ENCODE assay signal across 10 mouse cellular contexts in genomic region chr19:14871178-14871867, GRCm38 (mm10).
DNase-seq lines count a peak whose midpoint lies in the region; ATAC-seq and TF ChIP-seq lines count a peak whose summit lies in the region.
"Had no signal": no experiment of that assay in that cellular context is flagged by ENCODE, and none has a peak within 500 bp of the region (broad histone marks: within the 10 kb centered on the region; RNA-seq: fewer than 3 reads in every experiment).

No protein-coding gene starts in this region.

- 0 out of 2 replicates have a peak, but pooled peaks cover 4% of the 10 kb centered on the region for H3K4me1 ChIP-seq in kidney, embryonic 14.5 days (ENCODE audit: control insufficient read depth, insufficient read depth, low read length)
- H3K4me1 ChIP-seq in forebrain, embryonic 16.5 days (replicated peaks; ENCODE audit: control insufficient read depth, insufficient read depth, low read length): peaks cover 5% of the 10 kb centered on the region; the same call in 1 of the 2 replicates
- peaks cover 14% of the 10 kb centered on the region; the same call in 1 of the 2 replicates for H3K4me1 ChIP-seq in midbrain, embryonic 14.5 days (ENCODE audit: control insufficient read depth, insufficient read depth, low read length)
- H3K4me1 ChIP-seq in liver, postnatal 0 days (ENCODE audit: insufficient read depth): no peaks in the 10 kb centered on the region

- TF ChIP-seq EP300 in liver, postnatal 0 days (IDR thresholded peaks at IDR 0.05; ENCODE audit: low read depth): no peak

- 0 out of 2 replicates have a peak, but pooled peaks have one; percentile 55 for ATAC-seq in kidney, embryonic 14.5 days (ENCODE audit: low FRiP score, low TSS enrichment)
- ATAC-seq in forebrain, embryonic 16.5 days: peak; percentile 85
- peak; percentile 82 for ATAC-seq in midbrain, embryonic 14.5 days (ENCODE audit: low FRiP score, low TSS enrichment)
- no peak for ATAC-seq in granulocyte monocyte progenitor cell, adult 5-6 weeks (replicated peaks; ENCODE audit: poor library complexity, severe bottlenecking)
- ATAC-seq in liver, postnatal 0 days: no peak

- H3K9me3 ChIP-seq in kidney, embryonic 14.5 days (ENCODE audit: control insufficient read depth, low read length): no peaks in the 10 kb centered on the region
- no peaks in the 10 kb centered on the region for H3K9me3 ChIP-seq in forebrain, embryonic 16.5 days (ENCODE audit: control insufficient read depth, low read length)
- H3K9me3 ChIP-seq in midbrain, embryonic 14.5 days (ENCODE audit: control insufficient read depth, low read length): no peaks in the 10 kb centered on the region
- H3K9me3 ChIP-seq in liver, postnatal 0 days (ENCODE audit: low read length): no peaks in the 10 kb centered on the region
- H3K9me3 ChIP-seq: embryonic facial prominence, embryonic 13.5 days had no signal

- no peak overlapping the region for H3K9ac ChIP-seq in kidney, embryonic 14.5 days (ENCODE audit: low read depth, low read length)
- no peak overlapping the region for H3K9ac ChIP-seq in forebrain, embryonic 16.5 days (replicated peaks; ENCODE audit: low read depth, low read length)
- H3K9ac ChIP-seq in midbrain, embryonic 14.5 days (replicated peaks; ENCODE audit: low read length): no peak overlapping the region
- no peak overlapping the region for H3K9ac ChIP-seq in liver, postnatal 0 days (replicated peaks)
- H3K9ac ChIP-seq: embryonic facial prominence, embryonic 13.5 days had no signal

- no peak overlapping the region for H3K4me3 ChIP-seq in kidney, embryonic 14.5 days (ENCODE audit: low read length)
- H3K4me3 ChIP-seq in forebrain, embryonic 16.5 days (replicated peaks; ENCODE audit: low read length): no peak overlapping the region
- H3K4me3 ChIP-seq in midbrain, embryonic 14.5 days (replicated peaks; ENCODE audit: low read depth, low read length): no peak overlapping the region
- no peak overlapping the region for H3K4me3 ChIP-seq in liver, postnatal 0 days (ENCODE audit: low read depth, low read length)
- H3K4me3 ChIP-seq: embryonic facial prominence, embryonic 13.5 days had no signal

- TF ChIP-seq CTCF in liver, postnatal 0 days (IDR thresholded peaks at IDR 0.05; ENCODE audit: low read depth): no peak

- no peak overlapping the region for H3K27ac ChIP-seq in kidney, embryonic 14.5 days (ENCODE audit: low read depth, low read length)
- H3K27ac ChIP-seq in forebrain, embryonic 16.5 days (ENCODE audit: low read length): no peak overlapping the region
- peak overlapping the region; percentile 46 for H3K27ac ChIP-seq in midbrain, embryonic 14.5 days (replicated peaks; ENCODE audit: low read depth, low read length)
- no peak overlapping the region for H3K27ac ChIP-seq in liver, postnatal 0 days (ENCODE audit: low read depth)
- H3K27ac ChIP-seq: embryonic facial prominence, embryonic 13.5 days had no signal

- 7% methylated on average over 7 of the region's 7 CpGs for WGBS in kidney, embryonic 14.5 days
- WGBS in forebrain, embryonic 16.5 days: 6% methylated on average over 7 of the region's 7 CpGs
- WGBS in midbrain, embryonic 14.5 days: 4% methylated on average over 7 of the region's 7 CpGs
- WGBS in liver, postnatal 0 days (ENCODE audit: insufficient replicate concordance): 31% methylated on average over 7 of the region's 7 CpGs

- no peaks in the 10 kb centered on the region for H3K27me3 ChIP-seq in kidney, embryonic 14.5 days (ENCODE audit: control insufficient read depth, insufficient read depth, low read length)
- no peaks in the 10 kb centered on the region for H3K27me3 ChIP-seq in forebrain, embryonic 16.5 days (replicated peaks; ENCODE audit: control insufficient read depth, insufficient read depth, low read length)
- no peaks in the 10 kb centered on the region for H3K27me3 ChIP-seq in midbrain, embryonic 14.5 days (ENCODE audit: control insufficient read depth, insufficient read depth, low read length)
- no peaks in the 10 kb centered on the region for H3K27me3 ChIP-seq in liver, postnatal 0 days (ENCODE audit: insufficient read depth, low read length)

- H3K4me2 ChIP-seq in kidney, embryonic 14.5 days (replicated peaks; ENCODE audit: low read depth, low read length): no peak overlapping the region
- no peak overlapping the region for H3K4me2 ChIP-seq in forebrain, embryonic 16.5 days (ENCODE audit: low read length)
- no peak overlapping the region for H3K4me2 ChIP-seq in midbrain, embryonic 14.5 days (ENCODE audit: low read length)
- no peak overlapping the region for H3K4me2 ChIP-seq in liver, postnatal 0 days (ENCODE audit: low read depth, low read length)
- H3K4me2 ChIP-seq: embryonic facial prominence, embryonic 13.5 days had no signal

- no peak for DNase-seq in kidney, postnatal 25 days
- DNase-seq in ES-CJ7 (ENCODE audit: low read depth, low spot score): peak; percentile 33
- DNase-seq in midbrain, embryonic 14.5 days: peak; percentile 81
- no peak for DNase-seq in liver, postnatal 0 days
- DNase-seq in cerebellum, postnatal 4 days (ENCODE audit: low spot score in 2 of 2): no peak
- DNase-seq: adrenal gland, adult 2 months had no signal

- no peaks in the 10 kb centered on the region for H3K36me3 ChIP-seq in kidney, embryonic 14.5 days (ENCODE audit: control insufficient read depth, insufficient read depth, low read length)
- no peaks in the 10 kb centered on the region for H3K36me3 ChIP-seq in forebrain, embryonic 16.5 days (ENCODE audit: control insufficient read depth, insufficient read depth)
- no peaks in the 10 kb centered on the region for H3K36me3 ChIP-seq in midbrain, embryonic 14.5 days (ENCODE audit: control insufficient read depth, insufficient read depth, low read length)
- no peaks in the 10 kb centered on the region for H3K36me3 ChIP-seq in liver, postnatal 0 days (replicated peaks; ENCODE audit: insufficient read depth, low read length)
- H3K36me3 ChIP-seq: embryonic facial prominence, embryonic 13.5 days had no signal

Comparison
In these comparisons a context has a peak if more than half of its experiments do, and no peak if none do; other contexts are left out.
1. ATAC-seq: peak in kidney, embryonic 14.5 days (single experiment), forebrain, embryonic 16.5 days (single experiment) and midbrain, embryonic 14.5 days (single experiment); none in granulocyte monocyte progenitor cell, adult 5-6 weeks (single experiment) and liver, postnatal 0 days (single experiment).
2. DNase-seq: peak in ES-CJ7 (single experiment) and midbrain, embryonic 14.5 days (single experiment); none in kidney, postnatal 25 days (0 of 2), liver, postnatal 0 days (single experiment) and cerebellum, postnatal 4 days (0 of 2).